Mouse (Mus musculus) midbrain, postnatal 0 days (tissue): ENCODE measurements around the gene Esyt2. TPM values are rescaled to one million over a fixed set of nuclear protein-coding genes. Genes with fewer than 3 reads are reported as not detected.

ENCODE experiments used
- ATAC-seq: fragments of 200-750 bp; cut with Nextera tagmentation; 2 replicates; pipeline ENCODE4 v1.8.0; 2017; ENCODE audit warnings: moderate number of reproducible peaks, mild to moderate bottlenecking, moderate TSS enrichment, moderate library complexity; ENCODE audit not compliant: low FRiP score
- DNase-seq: peaks from one replicate; pipeline ENCODE4 v3.0.0-alpha.2; 2015; ENCODE audit warnings: low spot score
- H3K27ac ChIP-seq: fragments of 300-500 bp; sonication (generic); 2 replicates; pipeline ENCODE4 v1.5.1; 2014; ENCODE audit warnings: low read depth, mild to moderate bottlenecking, low read length, mixed read lengths
- H3K27me3 ChIP-seq: fragments of 300-500 bp; sonication (generic); 2 replicates; pipeline ENCODE4 v1.6.1; 2014; ENCODE audit warnings: low read length, control low read depth, mixed read lengths; ENCODE audit not compliant: insufficient read depth
- H3K36me3 ChIP-seq: fragments of 300-500 bp; sonication (generic); 2 replicates; pipeline ENCODE4 v1.6.1; 2014; ENCODE audit warnings: low read length, control low read depth, mixed read lengths; ENCODE audit not compliant: insufficient read depth
- H3K4me1 ChIP-seq: fragments of 300-500 bp; sonication (generic); 2 replicates; pipeline ENCODE4 v1.6.1; 2014; ENCODE audit warnings: mild to moderate bottlenecking, control low read depth, antibody characterized with exemption, low read length, mixed read lengths; ENCODE audit not compliant: insufficient read depth
- H3K4me2 ChIP-seq: fragments of 300-500 bp; sonication (generic); 2 replicates; pipeline ENCODE4 v1.6.1; 2014; ENCODE audit warnings: low read depth, mild to moderate bottlenecking, low read length, mixed read lengths; ENCODE audit not compliant: poor library complexity, severe bottlenecking
- H3K4me3 ChIP-seq: fragments of 300-500 bp; sonication (generic); 2 replicates; pipeline ENCODE4 v1.5.1; 2014; ENCODE audit warnings: low read depth, mild to moderate bottlenecking, low read length, moderate library complexity
- H3K9ac ChIP-seq: fragments of 300-500 bp; sonication (generic); replicated peaks from 2 replicates; pipeline ENCODE4 v1.6.1; 2014; ENCODE audit warnings: mild to moderate bottlenecking, low read length, moderate library complexity, mixed read lengths; ENCODE audit not compliant: poor library complexity, severe bottlenecking
- H3K9me3 ChIP-seq: fragments of 300-500 bp; sonication (generic); 2 replicates; pipeline ENCODE4 v1.6.1; 2016; ENCODE audit warnings: low read length, control low read depth
- CTCF ChIP-seq: IDR thresholded peaks from 2 replicates; pipeline ENCODE4 v1.5.1; 2016; ENCODE audit warnings: antibody characterized with exemption, mild to moderate bottlenecking
- WGBS: fragments of 180-500 bp; shearing (Covaris S2); extraction: QIAGEN DNeasy Blood & Tissue Kit; methylation state at CpG from one replicate; pipeline ENCODE4 v1.1.7; 2014; 5-methylcytosine and 5-hydroxymethylcytosine counted together
- polyA plus RNA-seq: library from polyadenylated mRNA; unstranded; fragments of >200 nt; fragmentation: Nextera tagmentation; extraction: Ambion mirVana; gene quantifications from 2 replicates; pipeline ENCODE4 v1.2.1, GENCODE M21; 2015
- total RNA-seq: library from RNA; depleted of rRNA; stranded (reverse); fragments of >200 nt; gene quantifications from 2 replicates; pipeline ENCODE4 v1.2.3, GENCODE M21; 2014

Esyt2 gene
- total and polyA plus RNA-seq, 2 experiments from 2014 or later, result 8.6 to 35.1 TPM

- DNase-seq (no peak), ATAC-seq (no peak)
- Histone ChIP-seq H3K36me3 (peaks cover 16% of the 10 kb centered on the region; the same call in 1 of the 2 replicates), H3K4me3 (no peak overlapping the region), H3K4me1 (no peaks in the 10 kb centered on the region), H3K27me3 (no peaks in the 10 kb centered on the region), H3K4me2 (no peak overlapping the region), H3K9ac (no peak overlapping the region), H3K9me3 (no peaks in the 10 kb centered on the region), H3K27ac (no peak overlapping the region)
- 91% methylated on average over 3 of the region's 3 CpGs for WGBS
- no peak for TF ChIP-seq CTCF
Measured at GRCm38 (mm10) chr12:116238803-116239202, 42.2 kb upstream of the Esyt2 start.

- DNase-seq, result no peak
- ATAC-seq, result no peak
- whole genome bisulfite sequencing, result 85% methylated on average over 1 of the region's 1 CpGs
- Histone ChIP-seq H3K27ac (no peak overlapping the region), H3K4me3 (no peak overlapping the region), H3K9ac (no peak overlapping the region), H3K4me1 (no peaks in the 10 kb centered on the region), H3K4me2 (no peak overlapping the region), H3K27me3 (no peaks in the 10 kb centered on the region), H3K9me3 (no peaks in the 10 kb centered on the region), H3K36me3 (peaks cover 41% of the 10 kb centered on the region; the same call in 1 of the 2 replicates)
- TF ChIP-seq CTCF, result no peak
Measured at GRCm38 (mm10) chr12:116244601-116245000, 36.4 kb upstream of the Esyt2 start.

- ATAC-seq (no peak), DNase-seq (no peak)
- 78% methylated on average over 8 of the region's 8 CpGs for WGBS
- Histone ChIP-seq H3K4me1 (no peaks in the 10 kb centered on the region), H3K9me3 (no peaks in the 10 kb centered on the region), H3K27ac (no peak overlapping the region), H3K4me3 (no peak overlapping the region), H3K36me3 (peaks cover 11% of the 10 kb centered on the region), H3K4me2 (no peak overlapping the region), H3K9ac (no peak overlapping the region), H3K27me3 (no peaks in the 10 kb centered on the region)
- no peak for TF ChIP-seq CTCF
Measured at GRCm38 (mm10) chr12:116254652-116255051, 26.3 kb upstream of the Esyt2 start.

GRCm38 (mm10) chr12:116255636-116256035 lies 25.4 kb upstream of the Esyt2 start:
- Histone ChIP-seq H3K27ac (no peak overlapping the region), H3K4me3 (no peak overlapping the region), H3K4me1 (no peaks in the 10 kb centered on the region), H3K9me3 (no peaks in the 10 kb centered on the region), H3K9ac (no peak overlapping the region), H3K36me3 (peaks cover 11% of the 10 kb centered on the region), H3K27me3 (no peaks in the 10 kb centered on the region), H3K4me2 (no peak overlapping the region)
- 92% methylated on average over 11 of the region's 11 CpGs for WGBS
- DNase-seq (no peak), ATAC-seq (no peak)
- TF ChIP-seq CTCF, result no peak

- Histone ChIP-seq H3K27me3 (no peaks in the 10 kb centered on the region), H3K27ac (no peak overlapping the region), H3K4me1 (0 out of 2 replicates have a peak, but pooled peaks cover 1% of the 10 kb centered on the region), H3K4me3 (no peak overlapping the region), H3K4me2 (no peak overlapping the region), H3K9me3 (no peaks in the 10 kb centered on the region), H3K9ac (no peak overlapping the region), H3K36me3 (0 out of 2 replicates have a peak, but pooled peaks cover 6% of the 10 kb centered on the region)
- TF ChIP-seq CTCF, result no peak
- DNase-seq (no peak), ATAC-seq (no peak)
- WGBS, result 91% methylated on average over 2 of the region's 2 CpGs
Measured at GRCm38 (mm10) chr12:116258321-116258720, 22.7 kb upstream of the Esyt2 start.

GRCm38 (mm10) chr12:116262555-116263341 lies 18.2 kb upstream of the Esyt2 start, which contains the start of gene Wdr60:
Gene Wdr60, minus strand, starts transcription at chr12:116263022.
- 3% methylated on average over 46 of the region's 47 CpGs for WGBS
- H3K27ac ChIP-seq, result peak within 1 kb of the TSS; percentile 67
- H3K4me1 ChIP-seq, result 0 out of 2 replicates have a peak, but pooled peaks cover 4% of the 10 kb centered on the region
- H3K36me3 ChIP-seq, result no peaks in the 10 kb centered on the region
- ATAC-seq (peak; percentile 94), DNase-seq (peak; percentile 88)
- peak within 1 kb of the TSS; percentile 71 for H3K4me3 ChIP-seq
- TF ChIP-seq CTCF, result no peak
- H3K4me2 ChIP-seq, result peak within 1 kb of the TSS; percentile 74
- H3K27me3 ChIP-seq, result 0 out of 2 replicates have a peak, but pooled peaks cover 2% of the 10 kb centered on the region
- peak within 1 kb of the TSS; percentile 74 for H3K9ac ChIP-seq
- no peaks in the 10 kb centered on the region for H3K9me3 ChIP-seq
